Mouse (Mus musculus) hindbrain, embryonic 16.5 days (tissue): Measurements from ENCODE around the gene Zranb3. TPM values are rescaled to one million over a fixed set of nuclear protein-coding genes. Genes with fewer than 3 reads are reported as not detected.

Experiments used
- ATAC-seq: fragments of 200-750 bp; cut with Nextera tagmentation; 2 replicates; pipeline ENCODE4 v1.8.0; 2017; ENCODE audit warnings: moderate TSS enrichment, moderate library complexity
- H3K27ac ChIP-seq: fragments of 300-500 bp; sonication (generic); 2 replicates; pipeline ENCODE4 v1.5.1; 2014; ENCODE audit warnings: low read depth, mild to moderate bottlenecking, control low read depth, low read length, moderate library complexity
- H3K27me3 ChIP-seq: fragments of 300-500 bp; sonication (generic); replicated peaks from 2 replicates; pipeline ENCODE4 v1.6.1; 2014; ENCODE audit warnings: low read length; ENCODE audit not compliant: control insufficient read depth, insufficient read depth
- H3K36me3 ChIP-seq: fragments of 300-500 bp; sonication (generic); 2 replicates; pipeline ENCODE4 v1.6.1; 2014; ENCODE audit warnings: mild to moderate bottlenecking, low read length, moderate library complexity, mixed read lengths; ENCODE audit not compliant: control insufficient read depth, insufficient read depth
- H3K4me1 ChIP-seq: fragments of 300-500 bp; sonication (generic); 2 replicates; pipeline ENCODE4 v1.6.1; 2014; ENCODE audit warnings: low read depth, low read length; ENCODE audit not compliant: control insufficient read depth, insufficient read depth
- H3K4me2 ChIP-seq: fragments of 300-500 bp; sonication (generic); 2 replicates; pipeline ENCODE4 v1.6.1; 2014; ENCODE audit warnings: mild to moderate bottlenecking, low read length, control low read depth, moderate library complexity
- H3K4me3 ChIP-seq: fragments of 300-500 bp; sonication (generic); 2 replicates; pipeline ENCODE4 v1.5.1; 2014; ENCODE audit warnings: mild to moderate bottlenecking, low read length, control low read depth, moderate library complexity
- H3K9ac ChIP-seq: fragments of 300-500 bp; sonication (generic); 2 replicates; pipeline ENCODE4 v1.6.1; 2014; ENCODE audit warnings: low read depth, mild to moderate bottlenecking, control low read depth, low read length, moderate library complexity
- H3K9me3 ChIP-seq: fragments of 300-500 bp; sonication (generic); 2 replicates; pipeline ENCODE4 v1.6.1; 2014; ENCODE audit warnings: mild to moderate bottlenecking, low read length, moderate library complexity; ENCODE audit not compliant: control insufficient read depth
- WGBS: fragments of 180-500 bp; shearing (Covaris S2); extraction: QIAGEN DNeasy Blood & Tissue Kit; methylation state at CpG from one replicate; pipeline ENCODE4 v1.1.7; 2014; 5-methylcytosine and 5-hydroxymethylcytosine counted together
- polyA plus RNA-seq: library from polyadenylated mRNA; unstranded; fragments of >200 nt; fragmentation: Nextera tagmentation; extraction: Ambion mirVana; gene quantifications from 2 replicates; pipeline ENCODE4 v1.2.1, GENCODE M21; 2015

The Zranb3 gene
- polyA plus RNA-seq, 1 experiment from 2014 or later: 3.3 TPM

- Histone ChIP-seq H3K4me2 (no peak overlapping the region), H3K9ac (no peak overlapping the region), H3K36me3 (no peaks in the 10 kb centered on the region), H3K4me3 (no peak overlapping the region), H3K4me1 (no peaks in the 10 kb centered on the region; the same call in 1 of the 2 replicates), H3K9me3 (no peaks in the 10 kb centered on the region), H3K27me3 (no peaks in the 10 kb centered on the region), H3K27ac (no peak overlapping the region)
- peak; percentile 74 for ATAC-seq
- 57% methylated on average over 7 of the region's 7 CpGs for WGBS
Observed at GRCm38 (mm10) chr1:128082800-128083199, 20.0 kb downstream of the Zranb3 start.

- H3K27me3 ChIP-seq: no peaks in the 10 kb centered on the region
- 89% methylated on average over 7 of the region's 7 CpGs for WGBS
- H3K4me3 ChIP-seq: no peak overlapping the region
- no peaks in the 10 kb centered on the region for H3K36me3 ChIP-seq
- H3K9ac ChIP-seq: no peak overlapping the region
- no peak for ATAC-seq
- H3K4me1 ChIP-seq: no peaks in the 10 kb centered on the region; the same call in 1 of the 2 replicates
- no peak overlapping the region for H3K4me2 ChIP-seq
- no peaks in the 10 kb centered on the region for H3K9me3 ChIP-seq
- no peak overlapping the region for H3K27ac ChIP-seq
Observed at GRCm38 (mm10) chr1:128081873-128082272, 21.0 kb downstream of the Zranb3 start.

DNA sequence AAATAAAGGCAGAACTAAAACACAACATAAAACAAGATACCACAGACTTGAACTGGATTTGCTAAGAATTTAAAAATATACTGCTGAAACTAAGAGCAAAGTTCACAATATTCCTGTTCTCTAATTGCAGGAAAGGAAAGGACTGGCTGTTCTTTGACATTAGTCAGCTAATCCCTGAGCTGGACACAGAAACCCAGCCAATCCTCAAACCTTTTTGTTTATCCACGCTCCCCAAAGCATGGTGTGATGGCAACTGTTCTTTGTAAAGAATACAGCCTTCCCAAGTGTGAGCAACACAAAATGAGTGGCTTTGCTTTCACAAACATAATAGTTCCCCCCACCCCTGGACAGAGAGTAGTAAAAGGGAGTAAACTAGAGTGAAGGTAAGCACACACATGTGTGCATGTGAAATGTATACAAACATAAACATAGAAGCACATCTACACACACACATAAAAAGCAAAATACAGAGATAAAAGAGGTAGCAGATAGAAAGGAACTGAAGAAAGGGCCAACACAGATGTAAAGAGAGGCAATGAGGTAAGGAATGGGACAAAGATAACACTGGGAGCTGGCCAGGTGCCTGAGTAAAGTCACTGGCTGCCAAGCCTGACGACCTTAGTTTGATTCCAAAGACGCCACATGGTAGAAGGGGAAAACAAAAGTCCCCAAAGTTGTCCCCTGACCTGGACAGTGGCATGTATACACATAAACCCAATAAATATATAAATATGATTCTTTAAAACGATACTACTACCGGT, 21.7 kb downstream of the Zranb3 start:
- Histone ChIP-seq H3K4me3 (no peak overlapping the region), H3K36me3 (no peaks in the 10 kb centered on the region), H3K4me1 (no peaks in the 10 kb centered on the region; the same call in 1 of the 2 replicates), H3K9ac (no peak overlapping the region), H3K4me2 (no peak overlapping the region), H3K27ac (no peak overlapping the region), H3K27me3 (no peaks in the 10 kb centered on the region), H3K9me3 (no peaks in the 10 kb centered on the region)
- no peak for ATAC-seq
- WGBS: 76% methylated on average over 5 of the region's 5 CpGs

DNA sequence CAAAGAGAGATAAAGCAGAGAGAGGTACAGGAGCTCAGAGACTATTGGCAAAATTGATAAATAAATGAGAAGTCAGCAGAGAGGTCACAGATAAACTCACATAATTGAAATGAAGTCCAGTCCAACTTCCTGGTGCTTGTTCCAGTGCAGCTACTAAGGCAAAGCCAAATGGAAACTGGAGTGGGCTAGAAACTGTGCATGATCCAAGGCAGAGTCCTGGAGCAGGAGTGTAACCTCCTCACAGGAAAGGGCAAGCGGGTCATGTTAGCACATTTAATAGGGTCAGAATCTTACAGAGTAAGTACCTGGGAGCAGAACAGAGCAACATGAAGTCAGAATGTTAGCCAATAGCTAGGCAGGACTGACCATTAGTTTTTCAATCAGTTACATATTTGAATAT, 24.2 kb downstream of the Zranb3 start:
- Histone ChIP-seq H3K4me2 (no peak overlapping the region), H3K4me3 (no peak overlapping the region), H3K27me3 (no peaks in the 10 kb centered on the region), H3K9ac (no peak overlapping the region), H3K27ac (no peak overlapping the region), H3K9me3 (no peaks in the 10 kb centered on the region), H3K4me1 (no peaks in the 10 kb centered on the region; the same call in 1 of the 2 replicates), H3K36me3 (no peaks in the 10 kb centered on the region)
- ATAC-seq: no peak
- WGBS: 96% methylated on average over 1 of the region's 1 CpGs

DNA sequence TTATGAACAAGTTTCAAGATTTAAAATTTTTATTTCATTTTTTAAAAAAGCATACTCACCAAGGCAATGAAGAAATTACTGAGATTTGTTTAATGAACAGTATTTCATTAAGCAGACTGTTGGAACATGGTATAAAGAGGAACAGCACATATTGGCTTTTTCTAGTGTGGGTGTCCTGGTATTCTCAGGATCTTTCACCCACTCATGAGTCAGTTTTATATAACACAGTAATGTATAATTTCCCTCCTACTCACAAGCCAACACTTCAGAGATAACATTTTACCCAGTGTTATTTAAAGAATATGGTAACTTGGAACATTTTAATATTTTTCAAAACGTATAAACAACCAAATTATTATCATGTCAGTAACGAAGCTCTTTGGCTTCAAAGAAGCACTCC, 25.1 kb downstream of the Zranb3 start:
- Histone ChIP-seq H3K27me3 (no peaks in the 10 kb centered on the region), H3K9me3 (no peaks in the 10 kb centered on the region), H3K27ac (no peak overlapping the region), H3K4me3 (no peak overlapping the region), H3K9ac (no peak overlapping the region), H3K4me1 (no peaks in the 10 kb centered on the region; the same call in 1 of the 2 replicates), H3K36me3 (no peaks in the 10 kb centered on the region), H3K4me2 (no peak overlapping the region)
- ATAC-seq: no peak
- WGBS: 96% methylated on average over 2 of the region's 2 CpGs

- Histone ChIP-seq H3K4me2 (no peak overlapping the region), H3K4me1 (no peaks in the 10 kb centered on the region), H3K9me3 (no peaks in the 10 kb centered on the region), H3K27me3 (no peaks in the 10 kb centered on the region), H3K27ac (no peak overlapping the region), H3K9ac (no peak overlapping the region), H3K36me3 (no peaks in the 10 kb centered on the region), H3K4me3 (no peak overlapping the region)
- WGBS: 75% methylated on average over 8 of the region's 8 CpGs
- no peak for ATAC-seq
Observed at GRCm38 (mm10) chr1:128076791-128077479, 25.9 kb downstream of the Zranb3 start.

DNA sequence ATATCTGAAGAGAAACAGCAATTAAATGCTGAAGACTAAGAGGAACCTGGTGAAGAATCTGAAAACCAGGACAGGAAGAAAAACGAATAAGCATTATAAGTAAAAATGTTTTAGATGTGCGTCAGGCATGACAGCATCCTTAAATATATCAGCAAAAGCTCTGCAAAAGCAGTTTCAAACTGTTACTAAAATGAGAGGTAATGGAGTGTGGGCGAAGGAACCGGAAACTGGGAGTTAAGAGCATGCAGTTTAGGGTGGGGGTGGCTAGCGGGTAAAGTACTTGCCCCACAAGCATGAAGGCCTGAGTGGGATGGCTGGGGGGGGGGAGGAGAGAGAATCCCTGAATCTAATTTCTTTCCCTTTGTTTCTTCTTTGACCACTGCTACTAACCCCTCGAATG, 29.8 kb downstream of the Zranb3 start:
- H3K27ac ChIP-seq: no peak overlapping the region
- no peaks in the 10 kb centered on the region for H3K9me3 ChIP-seq
- no peak overlapping the region for H3K9ac ChIP-seq
- H3K4me1 ChIP-seq: no peaks in the 10 kb centered on the region
- ATAC-seq: no peak
- no peak overlapping the region for H3K4me2 ChIP-seq
- H3K36me3 ChIP-seq: no peaks in the 10 kb centered on the region
- no peak overlapping the region for H3K4me3 ChIP-seq
- WGBS: 94% methylated on average over 6 of the region's 6 CpGs
- H3K27me3 ChIP-seq: no peaks in the 10 kb centered on the region

GRCm38 (mm10) chr1:128070003-128070402, 32.8 kb downstream of the Zranb3 start:
- ATAC-seq: no peak
- Histone ChIP-seq H3K9me3 (no peaks in the 10 kb centered on the region), H3K27ac (no peak overlapping the region), H3K27me3 (no peaks in the 10 kb centered on the region), H3K9ac (no peak overlapping the region), H3K4me2 (no peak overlapping the region), H3K4me1 (no peaks in the 10 kb centered on the region), H3K4me3 (no peak overlapping the region), H3K36me3 (no peaks in the 10 kb centered on the region)
- 97% methylated on average over 3 of the region's 3 CpGs for WGBS

DNA sequence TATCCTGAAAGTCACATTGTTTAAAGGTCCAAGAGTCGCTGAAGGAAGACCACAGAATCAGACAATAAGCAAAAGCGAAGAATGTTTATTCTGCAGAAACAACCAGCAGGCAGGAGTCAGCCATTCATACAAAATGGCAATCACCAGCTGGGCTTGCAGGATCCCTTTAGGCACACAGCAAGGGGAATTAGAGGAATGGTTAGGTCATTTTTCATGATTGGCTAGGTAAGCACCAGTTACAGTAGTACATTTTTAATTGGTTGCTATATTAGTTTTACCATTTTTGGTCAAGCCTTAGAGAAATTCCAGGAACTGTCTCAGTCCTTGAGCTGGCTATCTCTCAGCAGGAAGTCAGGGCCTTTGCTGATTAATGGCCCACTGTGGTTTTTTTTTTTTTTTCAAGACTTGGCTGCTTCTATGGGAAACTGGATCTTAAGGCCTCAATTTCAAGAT, 33.9 kb downstream of the Zranb3 start:
- WGBS: 73% methylated on average over 2 of the region's 2 CpGs

More for the DNA sequence above, 33.9 kb downstream of the Zranb3 start:
- Histone ChIP-seq H3K9ac (no peak overlapping the region), H3K9me3 (no peaks in the 10 kb centered on the region), H3K27me3 (no peaks in the 10 kb centered on the region), H3K4me1 (no peaks in the 10 kb centered on the region), H3K27ac (no peak overlapping the region), H3K4me2 (no peak overlapping the region), H3K36me3 (no peaks in the 10 kb centered on the region), H3K4me3 (no peak overlapping the region)
- ATAC-seq: no peak
